Mouse (Mus musculus): ENCODE results near the gene Nkx6-2.

GRCm38 (mm10) chr7:139591311-139591710 is 8.7 kb upstream of the Nkx6-2 start:
- TF ChIP-seq EP300 (optimal IDR thresholded peaks at IDR 0.05) (no peak), CTCF (IDR thresholded peaks at IDR 0.05; ENCODE audit: low read depth) (no peak)
